Mouse (Mus musculus): Measurements from ENCODE around the gene Dpep2nb. TPM values are rescaled to one million over a fixed set of nuclear protein-coding genes. Genes with fewer than 3 reads are reported as not detected.
A peak's percentile ranks its signal among the peaks of the same experiment; 100 is the strongest.

Gene Dpep2nb
- polyA plus RNA-seq, 1 experiment from 2014 or later = 0.15 TPM

- 92% methylated on average over 15 of the region's 15 CpGs for WGBS
- DNase-seq (ENCODE audit: low spot score) (no peak), ATAC-seq (ENCODE audit: low FRiP score) (no peak)
- no peaks in the 10 kb centered on the region for H3K27me3 ChIP-seq (ENCODE audit: control insufficient read depth, insufficient read depth, low read length)
- H3K9me3 ChIP-seq (ENCODE audit: control insufficient read depth, low read length) = no peaks in the 10 kb centered on the region
- no peak within 1 kb of the TSS for H3K9ac ChIP-seq (ENCODE audit: low read depth, low read length)
- no peaks in the 10 kb centered on the region for H3K36me3 ChIP-seq (ENCODE audit: control insufficient read depth, insufficient read depth, low read length)
- H3K27ac ChIP-seq (ENCODE audit: low read depth, low read length) = no peak within 1 kb of the TSS
- no peak within 1 kb of the TSS for H3K4me3 ChIP-seq (ENCODE audit: low read depth, low read length)
- no peaks in the 10 kb centered on the region for H3K4me1 ChIP-seq (replicated peaks; ENCODE audit: control insufficient read depth, insufficient read depth, low read length)
- H3K4me2 ChIP-seq (replicated peaks; ENCODE audit: low read depth, low read length) = no peak within 1 kb of the TSS
Measured at GRCm38 (mm10) chr8:105979325-105979724, 26.4 kb downstream of the Dpep2nb start, which contains the start of gene Dpep3. Gene Dpep3 (minus strand): TSS chr8:105979429.

GRCm38 (mm10) chr8:105975363-105975762 is 30.4 kb downstream of the Dpep2nb start:
- H3K27me3 ChIP-seq (ENCODE audit: control insufficient read depth, insufficient read depth, low read length) = no peaks in the 10 kb centered on the region
- no peaks in the 10 kb centered on the region for H3K36me3 ChIP-seq (ENCODE audit: control insufficient read depth, insufficient read depth, low read length)
- H3K9me3 ChIP-seq (ENCODE audit: control insufficient read depth, low read length) = no peaks in the 10 kb centered on the region
- no peaks in the 10 kb centered on the region for H3K4me1 ChIP-seq (replicated peaks; ENCODE audit: control insufficient read depth, insufficient read depth, low read length)
- H3K4me3 ChIP-seq (ENCODE audit: low read depth, low read length) = no peak overlapping the region
- ATAC-seq (ENCODE audit: low FRiP score) (no peak), DNase-seq (ENCODE audit: low spot score) (no peak)
- H3K9ac ChIP-seq (ENCODE audit: low read depth, low read length) = no peak overlapping the region
- no peak overlapping the region for H3K27ac ChIP-seq (ENCODE audit: low read depth, low read length)
- no peak overlapping the region for H3K4me2 ChIP-seq (replicated peaks; ENCODE audit: low read depth, low read length)
- WGBS = 63% methylated on average over 7 of the region's 7 CpGs

- Histone ChIP-seq H3K27ac (ENCODE audit: low read depth, low read length) (no peak overlapping the region), H3K4me3 (ENCODE audit: low read depth, low read length) (no peak overlapping the region), H3K4me2 (replicated peaks; ENCODE audit: low read depth, low read length) (no peak overlapping the region), H3K36me3 (ENCODE audit: control insufficient read depth, insufficient read depth, low read length) (no peaks in the 10 kb centered on the region), H3K9ac (ENCODE audit: low read depth, low read length) (no peak overlapping the region), H3K27me3 (ENCODE audit: control insufficient read depth, insufficient read depth, low read length) (peaks cover 7% of the 10 kb centered on the region), H3K4me1 (replicated peaks; ENCODE audit: control insufficient read depth, insufficient read depth, low read length) (no peaks in the 10 kb centered on the region), H3K9me3 (ENCODE audit: control insufficient read depth, low read length) (no peaks in the 10 kb centered on the region)
- 77% methylated on average over 8 of the region's 8 CpGs for WGBS
- ATAC-seq (ENCODE audit: low FRiP score) (no peak), DNase-seq (ENCODE audit: low spot score) (no peak)
Measured at GRCm38 (mm10) chr8:105971019-105971720, 34.6 kb downstream of the Dpep2nb start.

GRCm38 (mm10) chr8:105969367-105969766 is 36.4 kb downstream of the Dpep2nb start:
- Histone ChIP-seq H3K9ac (ENCODE audit: low read depth, low read length) (no peak overlapping the region), H3K4me3 (ENCODE audit: low read depth, low read length) (no peak overlapping the region), H3K27me3 (ENCODE audit: control insufficient read depth, insufficient read depth, low read length) (peaks cover 22% of the 10 kb centered on the region), H3K4me1 (replicated peaks; ENCODE audit: control insufficient read depth, insufficient read depth, low read length) (0 out of 2 replicates have a peak, but pooled peaks cover 2% of the 10 kb centered on the region), H3K4me2 (replicated peaks; ENCODE audit: low read depth, low read length) (no peak overlapping the region), H3K27ac (ENCODE audit: low read depth, low read length) (no peak overlapping the region), H3K9me3 (ENCODE audit: control insufficient read depth, low read length) (no peaks in the 10 kb centered on the region), H3K36me3 (ENCODE audit: control insufficient read depth, insufficient read depth, low read length) (no peaks in the 10 kb centered on the region)
- ATAC-seq (ENCODE audit: low FRiP score) (no peak), DNase-seq (ENCODE audit: low spot score) (no peak)
- 77% methylated on average over 1 of the region's 1 CpGs for WGBS

GRCm38 (mm10) chr8:105966692-105967311 is 39.0 kb downstream of the Dpep2nb start:
- no peak overlapping the region for H3K4me3 ChIP-seq (ENCODE audit: low read depth, low read length)
- H3K4me2 ChIP-seq (replicated peaks; ENCODE audit: low read depth, low read length) = no peak overlapping the region
- H3K27me3 ChIP-seq (ENCODE audit: control insufficient read depth, insufficient read depth, low read length) = peaks cover 22% of the 10 kb centered on the region
- WGBS = 7% methylated on average over 19 of the region's 19 CpGs
- H3K27ac ChIP-seq (ENCODE audit: low read depth, low read length) = no peak overlapping the region
- ATAC-seq (ENCODE audit: low FRiP score) (no peak), DNase-seq (ENCODE audit: low spot score) (peak; percentile 51)
- 0 out of 2 replicates have a peak, but pooled peaks cover 2% of the 10 kb centered on the region for H3K4me1 ChIP-seq (replicated peaks; ENCODE audit: control insufficient read depth, insufficient read depth, low read length)
- H3K36me3 ChIP-seq (ENCODE audit: control insufficient read depth, insufficient read depth, low read length) = no peaks in the 10 kb centered on the region
- H3K9me3 ChIP-seq (ENCODE audit: control insufficient read depth, low read length) = no peaks in the 10 kb centered on the region
- no peak overlapping the region for H3K9ac ChIP-seq (ENCODE audit: low read depth, low read length)

- ATAC-seq (ENCODE audit: low FRiP score) (peak; percentile 71), DNase-seq (ENCODE audit: low spot score) (peak; percentile 80)
- Histone ChIP-seq H3K9ac (ENCODE audit: low read depth, low read length) (peak within 1 kb of the TSS; percentile 62), H3K4me1 (replicated peaks; ENCODE audit: control insufficient read depth, insufficient read depth, low read length) (0 out of 2 replicates have a peak, but pooled peaks cover 2% of the 10 kb centered on the region), H3K4me3 (ENCODE audit: low read depth, low read length) (peak within 1 kb of the TSS; percentile 56), H3K4me2 (replicated peaks; ENCODE audit: low read depth, low read length) (peak within 1 kb of the TSS; percentile 75), H3K9me3 (ENCODE audit: control insufficient read depth, low read length) (no peaks in the 10 kb centered on the region), H3K36me3 (ENCODE audit: control insufficient read depth, insufficient read depth, low read length) (no peaks in the 10 kb centered on the region), H3K27ac (ENCODE audit: low read depth, low read length) (no peak within 1 kb of the TSS), H3K27me3 (ENCODE audit: control insufficient read depth, insufficient read depth, low read length) (peaks cover 22% of the 10 kb centered on the region)
- 1% methylated on average over 34 of the region's 47 CpGs for WGBS
Measured at GRCm38 (mm10) chr8:105965905-105966341, 39.9 kb downstream of the Dpep2nb start, which contains the start of gene Slc12a4. Gene Slc12a4 (minus strand): TSS chr8:105966097.

GRCm38 (mm10) chr8:105965266-105965904 is 40.4 kb downstream of the Dpep2nb start:
- peak; percentile 67 for ATAC-seq (ENCODE audit: low FRiP score)
- Histone ChIP-seq H3K36me3 (ENCODE audit: control insufficient read depth, insufficient read depth, low read length) (no peaks in the 10 kb centered on the region), H3K4me3 (ENCODE audit: low read depth, low read length) (peak overlapping the region; percentile 56), H3K9me3 (ENCODE audit: control insufficient read depth, low read length) (no peaks in the 10 kb centered on the region), H3K4me1 (replicated peaks; ENCODE audit: control insufficient read depth, insufficient read depth, low read length) (0 out of 2 replicates have a peak, but pooled peaks cover 2% of the 10 kb centered on the region), H3K27me3 (ENCODE audit: control insufficient read depth, insufficient read depth, low read length) (peaks cover 22% of the 10 kb centered on the region), H3K4me2 (replicated peaks; ENCODE audit: low read depth, low read length) (peak overlapping the region; percentile 75), H3K9ac (ENCODE audit: low read depth, low read length) (peak overlapping the region; percentile 62), H3K27ac (ENCODE audit: low read depth, low read length) (no peak overlapping the region)
- WGBS = 3% methylated on average over 34 of the region's 40 CpGs
- DNase-seq (ENCODE audit: low spot score) = peak; percentile 32

- 69% methylated on average over 12 of the region's 12 CpGs for WGBS
- H3K4me3 ChIP-seq (ENCODE audit: low read depth, low read length) = peak overlapping the region; percentile 56
- ATAC-seq (ENCODE audit: low FRiP score) (no peak), DNase-seq (ENCODE audit: low spot score) (no peak)
- 0 out of 2 replicates have a peak, but pooled peaks cover 2% of the 10 kb centered on the region for H3K4me1 ChIP-seq (replicated peaks; ENCODE audit: control insufficient read depth, insufficient read depth, low read length)
- H3K27me3 ChIP-seq (ENCODE audit: control insufficient read depth, insufficient read depth, low read length) = peaks cover 22% of the 10 kb centered on the region
- no peaks in the 10 kb centered on the region for H3K36me3 ChIP-seq (ENCODE audit: control insufficient read depth, insufficient read depth, low read length)
- peak overlapping the region; percentile 75; the same call in 1 of the 2 replicates for H3K4me2 ChIP-seq (replicated peaks; ENCODE audit: low read depth, low read length)
- H3K27ac ChIP-seq (ENCODE audit: low read depth, low read length) = no peak overlapping the region
- no peaks in the 10 kb centered on the region for H3K9me3 ChIP-seq (ENCODE audit: control insufficient read depth, low read length)
- H3K9ac ChIP-seq (ENCODE audit: low read depth, low read length) = no peak overlapping the region
Measured at GRCm38 (mm10) chr8:105964506-105965265, 41.1 kb downstream of the Dpep2nb start.
